In genomic region chr2:29649795-29650457, GRCm38 (mm10) we compare ENCODE assay signal across 8 mouse cellular contexts. TPM values are rescaled to one million over a fixed set of nuclear protein-coding genes. Genes with fewer than 3 reads are reported as not detected.
DNase-seq lines count a peak whose midpoint lies in the region; ATAC-seq and TF ChIP-seq lines count a peak whose summit lies in the region.

No protein-coding gene starts in this region.

- peak; percentile 72 for DNase-seq in layer of hippocampus, adult 11-12 months (ENCODE audit: low spot score)
- DNase-seq in layer of hippocampus, postnatal 36 days = no peak
- DNase-seq in MEL (ENCODE audit: low read depth, low spot score) = no peak
- peak; percentile 40 for DNase-seq in liver, postnatal 0 days
- peak; percentile 56 for DNase-seq in thymus, postnatal 0 days (ENCODE audit: low spot score)
- DNase-seq in cerebellum, adult 9-10 months = no peak
- no peak for DNase-seq in retina, postnatal 1 day

- no peak for ATAC-seq in heart, embryonic 16.5 days (replicated peaks; ENCODE audit: extremely low read depth, insufficient read depth, low FRiP score)
- ATAC-seq in liver, postnatal 0 days = no peak

- no peak overlapping the region for H3K4me3 ChIP-seq in MEL (ENCODE audit: control insufficient read depth in 1 of 2, insufficient read depth in 1 of 2, low read depth in 2 of 2, low read length in 2 of 2)
- H3K4me3 ChIP-seq in heart, embryonic 16.5 days (ENCODE audit: low read length) = no peak overlapping the region
- no peak overlapping the region for H3K4me3 ChIP-seq in liver, postnatal 0 days (ENCODE audit: low read depth, low read length)

- peak; percentile 23 for TF ChIP-seq RAD21 in MEL (IDR thresholded peaks at IDR 0.05; ENCODE audit: low read depth, low read length)

- peaks cover 15% of the 10 kb centered on the region for H3K79me2 ChIP-seq in MEL (ENCODE audit: control insufficient read depth, insufficient read depth, low read length, poor library complexity)

- H3K36me3 ChIP-seq in MEL (ENCODE audit: control insufficient read depth in 1 of 2, insufficient read depth in 2 of 2, low read length in 2 of 2) = peaks cover 0 to 15% of the 10 kb centered on the region in 2 experiments; a peak in 2 of 4 replicates
- H3K36me3 ChIP-seq in heart, embryonic 16.5 days (ENCODE audit: control insufficient read depth, insufficient read depth) = no peaks in the 10 kb centered on the region
- no peaks in the 10 kb centered on the region for H3K36me3 ChIP-seq in liver, postnatal 0 days (replicated peaks; ENCODE audit: insufficient read depth, low read length)

- peak in 1 of 3 experiments; percentile 35; a peak in 2 of 6 replicates for TF ChIP-seq CTCF in MEL (IDR thresholded peaks at IDR 0.05 in 2 of 3, conservative IDR thresholded peaks at IDR 0.05 in 1 of 3; ENCODE audit: control insufficient read depth in 1 of 3, insufficient read depth in 1 of 3, low read depth in 2 of 3, low read length in 3 of 3, poor library complexity in 1 of 3, severe bottlenecking in 1 of 3)
- TF ChIP-seq CTCF in liver, postnatal 0 days (IDR thresholded peaks at IDR 0.05; ENCODE audit: low read depth) = peak; percentile 68

- 65% methylated on average over 10 of the region's 10 CpGs for WGBS in heart, embryonic 16.5 days
- WGBS in liver, postnatal 0 days (ENCODE audit: insufficient replicate concordance) = 60% methylated on average over 10 of the region's 10 CpGs

- no peaks in the 10 kb centered on the region for H3K9me3 ChIP-seq in MEL (replicated peaks; ENCODE audit: insufficient read depth, low read length)
- H3K9me3 ChIP-seq in heart, embryonic 16.5 days (replicated peaks; ENCODE audit: control insufficient read depth, low read length) = no peaks in the 10 kb centered on the region
- H3K9me3 ChIP-seq in liver, postnatal 0 days (ENCODE audit: low read length) = no peaks in the 10 kb centered on the region

- peaks cover 6 to 16% of the 10 kb centered on the region in 2 experiments; a peak in 3 of 4 replicates for H3K4me1 ChIP-seq in MEL (ENCODE audit: control insufficient read depth in 1 of 2, insufficient read depth in 2 of 2, low read length in 2 of 2)
- H3K4me1 ChIP-seq in heart, embryonic 16.5 days (ENCODE audit: control insufficient read depth, insufficient read depth, low read length) = peaks cover 34% of the 10 kb centered on the region
- H3K4me1 ChIP-seq in liver, postnatal 0 days (ENCODE audit: insufficient read depth) = peaks cover 20% of the 10 kb centered on the region; the same call in 1 of the 2 replicates

- TF ChIP-seq EP300 in MEL (IDR thresholded peaks at IDR 0.05; ENCODE audit: low read depth in 1 of 2, low read length in 2 of 2) = no peak
- no peak for TF ChIP-seq EP300 in liver, postnatal 0 days (IDR thresholded peaks at IDR 0.05; ENCODE audit: low read depth)

- 0 out of 2 replicates have a peak overlapping the region, but pooled peaks have one; percentile 28 for H3K4me2 ChIP-seq in heart, embryonic 16.5 days (ENCODE audit: low read depth, low read length)
- peak overlapping the region; percentile 9; the same call in 1 of the 2 replicates for H3K4me2 ChIP-seq in liver, postnatal 0 days (ENCODE audit: low read depth, low read length)

- no peaks in the 10 kb centered on the region for H3K27me3 ChIP-seq in MEL (ENCODE audit: control insufficient read depth in 1 of 2, insufficient read depth in 2 of 2, low read length in 2 of 2)
- H3K27me3 ChIP-seq in heart, embryonic 16.5 days (ENCODE audit: control insufficient read depth, insufficient read depth, low read length) = no peaks in the 10 kb centered on the region
- no peaks in the 10 kb centered on the region for H3K27me3 ChIP-seq in liver, postnatal 0 days (ENCODE audit: insufficient read depth, low read length)

- no peak for TF ChIP-seq POLR2A in MEL (IDR thresholded peaks at IDR 0.05; ENCODE audit: control insufficient read depth in 1 of 2, insufficient read depth in 1 of 2, low read depth in 1 of 2, low read length in 2 of 2, poor library complexity in 1 of 2)

- no peak overlapping the region for H3K27ac ChIP-seq in MEL (ENCODE audit: control insufficient read depth, low read depth, low read length)
- H3K27ac ChIP-seq in heart, embryonic 16.5 days (ENCODE audit: low read length) = peak overlapping the region; percentile 56
- 0 out of 2 replicates have a peak overlapping the region, but pooled peaks have one; percentile 49 for H3K27ac ChIP-seq in liver, postnatal 0 days (ENCODE audit: low read depth)

- H3K9ac ChIP-seq in MEL (ENCODE audit: control insufficient read depth, low read depth, low read length, poor library complexity, severe bottlenecking) = no peak overlapping the region
- H3K9ac ChIP-seq in heart, embryonic 16.5 days (ENCODE audit: low read length) = 0 out of 2 replicates have a peak overlapping the region, but pooled peaks have one; percentile 12
- no peak overlapping the region for H3K9ac ChIP-seq in liver, postnatal 0 days (replicated peaks)

TF ChIP-seq in MEL, 35 proteins besides CTCF, POLR2A, EP300 and RAD21:
- TF ChIP-seq SMC3 (IDR thresholded peaks at IDR 0.05; ENCODE audit: low read depth, low read length) = peak; percentile 13; the same call in 1 of the 2 replicates
- TF ChIP-seq HCFC1 (IDR thresholded peaks at IDR 0.05; ENCODE audit: low read depth, low read length) = no peak

RNA-seq across cellular contexts. Expression of gene Rapgef1, which starts 30.4 kb away (rescaled TPM):
- total RNA-seq in layer of hippocampus, postnatal 36 days (2021) = 10 to 100 TPM; 94.0 to 99.0 TPM
- total RNA-seq in MEL (2012; rRNA removed) = 69.7 and 77.0 TPM in 2 replicates
- 10 to 100 TPM; 57.2 to 88.3 TPM for polyA plus RNA-seq in MEL (2012; ENCODE audit: insufficient read depth in 1 of 2, insufficient read length in 2 of 2, low read depth in 1 of 2, low replicate concordance in 2 of 2, missing spikeins in 1 of 2)
- polyA plus RNA-seq in heart, embryonic 16.5 days (2015; fragmentation: Nextera tagmentation; extraction: Ambion mirVana) = 11.3 and 12.9 TPM in 2 replicates
- 4.8 and 5.1 TPM in 2 replicates for polyA plus RNA-seq in liver, postnatal 0 days (2015; fragmentation: Nextera tagmentation; extraction: Ambion mirVana)
- 16.0 and 19.1 TPM in 2 replicates for polyA plus RNA-seq in thymus, postnatal 0 days (2015; fragmentation: Nextera tagmentation; extraction: Ambion mirVana)

Comparison
In these comparisons a context has a peak if more than half of its experiments do, and no peak if none do; other contexts are left out.
1. DNase-seq: peak in layer of hippocampus, adult 11-12 months (single experiment), liver, postnatal 0 days (single experiment) and thymus, postnatal 0 days (single experiment); none in layer of hippocampus, postnatal 36 days (0 of 2), MEL (single experiment), cerebellum, adult 9-10 months (single experiment) and retina, postnatal 1 day (single experiment).